Mouse (Mus musculus) megakaryocyte-erythroid progenitor cell, adult 5-6 weeks (primary cell): Measurements from ENCODE around the gene Tmem210. TPM values are rescaled to one million over a fixed set of nuclear protein-coding genes. Genes with fewer than 3 reads are reported as not detected.

Experiments used
- ATAC-seq: replicated peaks from 2 replicates; pipeline ENCODE4 v1.8.0; 2016; ENCODE audit warnings: mild to moderate bottlenecking, inconsistent platforms; ENCODE audit not compliant: severe bottlenecking, poor library complexity, low FRiP score, low TSS enrichment
- total RNA-seq, 2 experiments: library from RNA; stranded (forward) in 1 of 2; stranded (reverse) in 1 of 2; fragments of 200-1000, 215-1000 nt in 1 of 2; fragments of >200 nt in 1 of 2; fragmentation: Nextera tagmentation in 1 of 2; gene quantifications; 2 replicates each; pipeline ENCODE4 v1.2.3; 2014 to 2017

Gene Tmem210
- total RNA-seq, 2 experiments from 2014 or later = not detected

GRCm38 (mm10) chr2:25326036-25326435 is 38.1 kb downstream of the Tmem210 start:
- ATAC-seq = no peak

DNA sequence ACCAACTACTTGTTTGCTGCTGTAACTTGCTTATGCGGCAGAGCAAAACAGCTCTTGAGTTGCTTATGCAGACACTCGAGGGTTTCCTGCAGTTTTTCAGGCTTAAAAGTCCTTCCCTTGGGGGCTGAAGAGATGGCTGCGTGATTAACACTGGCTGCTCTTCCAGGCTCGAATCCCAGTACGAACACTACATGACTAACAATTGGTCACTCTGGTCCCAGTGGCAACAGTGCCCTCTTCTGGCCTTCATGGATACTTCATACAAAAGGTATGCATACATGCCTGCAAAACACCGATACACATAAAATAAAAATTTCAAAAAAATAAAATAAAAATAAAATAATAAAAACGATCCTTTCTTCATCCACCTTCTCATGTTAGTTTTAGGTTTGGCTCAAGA is 40.5 kb downstream of the Tmem210 start:
- no peak for ATAC-seq

GRCm38 (mm10) chr2:25331470-25331869 is 43.5 kb downstream of the Tmem210 start:
- no peak for ATAC-seq

DNA sequence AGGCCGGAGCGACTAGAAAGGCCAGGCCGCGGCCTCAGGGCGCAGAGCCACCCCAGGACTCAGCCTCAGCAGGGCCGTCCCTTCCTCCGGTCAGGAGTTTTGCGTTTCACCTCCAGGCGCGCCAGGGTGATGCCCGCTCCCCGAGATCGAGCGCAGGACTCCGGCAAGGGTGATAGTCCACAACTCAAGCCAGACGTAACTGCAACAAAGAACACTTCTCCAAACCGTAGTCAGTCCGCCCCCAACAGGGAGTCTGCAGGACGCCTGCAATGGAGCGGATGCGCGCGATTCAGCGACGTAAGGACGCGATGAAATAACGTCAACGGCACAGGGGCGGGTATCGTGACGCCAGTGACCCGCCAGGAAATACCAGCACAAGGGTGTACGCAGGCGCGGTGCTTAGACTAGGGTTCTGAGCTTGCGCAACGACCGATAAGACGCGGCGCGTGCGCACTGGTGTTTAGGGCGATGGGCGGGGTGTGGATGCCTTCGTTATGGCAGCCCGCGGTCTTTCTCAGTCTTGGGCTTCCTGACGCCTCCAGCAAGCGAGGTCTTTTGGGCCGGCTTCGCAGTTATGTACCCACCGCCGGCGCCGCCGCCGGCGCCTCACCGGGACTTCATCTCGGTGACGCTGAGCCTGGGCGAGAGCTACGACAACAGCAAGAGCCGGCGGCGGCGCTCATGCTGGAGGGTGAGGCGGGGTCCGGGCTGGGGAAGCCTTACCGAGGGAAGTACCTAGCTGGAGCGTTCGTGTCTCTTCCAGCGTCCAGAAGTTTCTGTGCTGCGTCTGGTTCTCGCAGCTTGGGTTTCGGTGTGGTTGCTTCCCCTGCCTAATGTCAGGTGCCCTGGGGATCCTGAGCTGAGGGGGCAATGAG is 44.6 kb downstream of the Tmem210 start, which contains the start of gene Man1b1:
TSS of gene Man1b1 (plus strand) at position 53 of the 875 bp plus-strand sequence.
- ATAC-seq = peak; percentile 97

- ATAC-seq = 0 out of 2 replicates have a peak, but pooled peaks have one; percentile 6
Measured at GRCm38 (mm10) chr2:25333569-25333968, 45.6 kb downstream of the Tmem210 start.

DNA sequence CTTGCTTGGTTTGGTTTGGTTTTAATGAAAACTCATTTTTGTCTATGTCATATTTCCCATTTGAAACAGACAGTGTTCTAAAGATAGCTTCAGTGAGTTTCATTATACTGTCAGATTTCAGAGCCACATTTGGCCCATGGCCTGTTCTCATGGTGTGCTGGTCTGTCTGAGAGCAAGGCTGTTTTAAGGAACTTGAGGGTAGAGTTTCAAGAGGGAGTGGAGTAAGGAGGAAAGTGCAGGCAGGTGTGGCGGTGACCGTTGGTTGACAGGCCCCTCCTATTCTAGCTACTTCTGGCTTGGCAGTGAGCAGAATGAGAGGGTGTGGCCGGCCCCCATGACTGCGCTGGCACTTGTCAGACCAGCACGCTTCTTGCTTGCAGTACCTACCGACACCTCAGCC is 50.4 kb downstream of the Tmem210 start:
- no peak; the same call in 1 of the 2 replicates for ATAC-seq

Other genes starting within 250 kb of the Tmem210 start
Only the 30 nearest of the 34 such genes appear.
- not detected in 2 replicates for gene Noxa1, start 193.0 kb upstream of the Tmem210 start, total RNA-seq (2014; fragmentation: Nextera tagmentation)
- gene Noxa1, start 193.0 kb upstream of the Tmem210 start, total RNA-seq (2017) = 1.1 TPM in 1 of 2 replicates, not detected in the other
- 3.5 and 4.6 TPM in 2 replicates for gene Nrarp, start 107.4 kb upstream of the Tmem210 start, total RNA-seq (2014; fragmentation: Nextera tagmentation)
- 1.3 and 2.4 TPM in 2 replicates for gene Nrarp, start 107.4 kb upstream of the Tmem210 start, total RNA-seq (2017)
- gene Tor4a, start 91.3 kb upstream of the Tmem210 start, total RNA-seq (2014; fragmentation: Nextera tagmentation) = 12.6 and 13.0 TPM in 2 replicates
- 8.0 and 11.8 TPM in 2 replicates for gene Tor4a, start 91.3 kb upstream of the Tmem210 start, total RNA-seq (2017)
- 50.8 and 67.6 TPM in 2 replicates for gene Nelfb, start 76.7 kb upstream of the Tmem210 start, total RNA-seq (2014; fragmentation: Nextera tagmentation)
- 26.4 and 28.2 TPM in 2 replicates for gene Nelfb, start 76.7 kb upstream of the Tmem210 start, total RNA-seq (2017)
- gene Stpg3, start 73.5 kb upstream of the Tmem210 start, total RNA-seq (2014; fragmentation: Nextera tagmentation) = not detected in 2 replicates
- 3.2 TPM in 1 of 2 replicates, not detected in the other for gene Stpg3, start 73.5 kb upstream of the Tmem210 start, total RNA-seq (2017)
- not detected in 2 replicates for gene Fam166a, start 69.4 kb upstream of the Tmem210 start, total RNA-seq (2014; fragmentation: Nextera tagmentation)
- not detected in 2 replicates for gene Fam166a, start 69.4 kb upstream of the Tmem210 start, total RNA-seq (2017)
- 712 and 769 TPM in 2 replicates for gene Tubb4b, start 63.4 kb upstream of the Tmem210 start, total RNA-seq (2014; fragmentation: Nextera tagmentation)
- 718 and 785 TPM in 2 replicates for gene Tubb4b, start 63.4 kb upstream of the Tmem210 start, total RNA-seq (2017)
- gene Slc34a3, start 53.8 kb upstream of the Tmem210 start, total RNA-seq (2014; fragmentation: Nextera tagmentation) = not detected in 2 replicates
- not detected in 2 replicates for gene Slc34a3, start 53.8 kb upstream of the Tmem210 start, total RNA-seq (2017)
- gene Rnf224, start 51.4 kb upstream of the Tmem210 start, total RNA-seq (2014; fragmentation: Nextera tagmentation) = not detected in 2 replicates
- gene Rnf224, start 51.4 kb upstream of the Tmem210 start, total RNA-seq (2017) = not detected in 2 replicates
- 1.6 and 10.2 TPM in 2 replicates for gene Rnf208, start 45.9 kb upstream of the Tmem210 start, total RNA-seq (2014; fragmentation: Nextera tagmentation)
- gene Rnf208, start 45.9 kb upstream of the Tmem210 start, total RNA-seq (2017) = 0.72 TPM in 1 of 2 replicates, not detected in the other
- gene Cysrt1, start 45.7 kb upstream of the Tmem210 start, total RNA-seq (2014; fragmentation: Nextera tagmentation) = not detected in 2 replicates
- not detected in 2 replicates for gene Cysrt1, start 45.7 kb upstream of the Tmem210 start, total RNA-seq (2017)
- 15.3 and 21.7 TPM in 2 replicates for gene AL732309.1, start 41.3 kb upstream of the Tmem210 start, total RNA-seq (2014; fragmentation: Nextera tagmentation)
- gene AL732309.1, start 41.3 kb upstream of the Tmem210 start, total RNA-seq (2017) = 3.3 and 4.9 TPM in 2 replicates
- 14.3 and 19.6 TPM in 2 replicates for gene Tmem203, start 32.7 kb upstream of the Tmem210 start, total RNA-seq (2014; fragmentation: Nextera tagmentation)
- 4.3 and 9.1 TPM in 2 replicates for gene Tmem203, start 32.7 kb upstream of the Tmem210 start, total RNA-seq (2017)
- 17.5 and 27.4 TPM in 2 replicates for gene Tprn, start 25.5 kb upstream of the Tmem210 start, total RNA-seq (2014; fragmentation: Nextera tagmentation)
- gene Tprn, start 25.5 kb upstream of the Tmem210 start, total RNA-seq (2017) = 9.8 and 15.0 TPM in 2 replicates
- 183 and 205 TPM in 2 replicates for gene Ssna1, start 15.7 kb upstream of the Tmem210 start, total RNA-seq (2014; fragmentation: Nextera tagmentation)
- gene Ssna1, start 15.7 kb upstream of the Tmem210 start, total RNA-seq (2017) = 81.8 and 104 TPM in 2 replicates
- gene Anapc2, start 15.7 kb upstream of the Tmem210 start, total RNA-seq (2014; fragmentation: Nextera tagmentation) = 52.0 and 56.6 TPM in 2 replicates
- gene Anapc2, start 15.7 kb upstream of the Tmem210 start, total RNA-seq (2017) = 31.3 and 39.0 TPM in 2 replicates
- not detected in 2 replicates for gene Lrrc26, start 1.8 kb downstream of the Tmem210 start, total RNA-seq (2014; fragmentation: Nextera tagmentation)
- gene Lrrc26, start 1.8 kb downstream of the Tmem210 start, total RNA-seq (2017) = not detected in 2 replicates
- gene Grin1, start 31.0 kb downstream of the Tmem210 start, total RNA-seq (2014; fragmentation: Nextera tagmentation) = not detected in 2 replicates
- not detected in 2 replicates for gene Grin1, start 31.0 kb downstream of the Tmem210 start, total RNA-seq (2017)
- 37.1 and 38.9 TPM in 2 replicates for gene Man1b1, start 44.2 kb downstream of the Tmem210 start, total RNA-seq (2014; fragmentation: Nextera tagmentation)
- gene Man1b1, start 44.2 kb downstream of the Tmem210 start, total RNA-seq (2017) = 31.8 and 82.7 TPM in 2 replicates
- gene Dpp7, start 68.2 kb downstream of the Tmem210 start, total RNA-seq (2014; fragmentation: Nextera tagmentation) = 9.5 and 16.6 TPM in 2 replicates
- gene Dpp7, start 68.2 kb downstream of the Tmem210 start, total RNA-seq (2017) = 22.0 and 59.0 TPM in 2 replicates
- gene Uap1l1, start 77.5 kb downstream of the Tmem210 start, total RNA-seq (2014; fragmentation: Nextera tagmentation) = 9.7 and 12.7 TPM in 2 replicates
- 2.0 and 2.5 TPM in 2 replicates for gene Uap1l1, start 77.5 kb downstream of the Tmem210 start, total RNA-seq (2017)
- 18.4 and 19.0 TPM in 2 replicates for gene Sapcd2, start 84.2 kb downstream of the Tmem210 start, total RNA-seq (2014; fragmentation: Nextera tagmentation)
- gene Sapcd2, start 84.2 kb downstream of the Tmem210 start, total RNA-seq (2017) = 4.9 and 7.1 TPM in 2 replicates
- gene Entpd2, start 107.7 kb downstream of the Tmem210 start, total RNA-seq (2014; fragmentation: Nextera tagmentation) = not detected in 2 replicates
- not detected in 2 replicates for gene Entpd2, start 107.7 kb downstream of the Tmem210 start, total RNA-seq (2017)
- not detected in 2 replicates for gene Npdc1, start 111.2 kb downstream of the Tmem210 start, total RNA-seq (2014; fragmentation: Nextera tagmentation)
- gene Npdc1, start 111.2 kb downstream of the Tmem210 start, total RNA-seq (2017) = not detected in 2 replicates
- 3.4 and 6.3 TPM in 2 replicates for gene Fut7, start 135.1 kb downstream of the Tmem210 start, total RNA-seq (2014; fragmentation: Nextera tagmentation)
- gene Fut7, start 135.1 kb downstream of the Tmem210 start, total RNA-seq (2017) = 4.5 and 4.9 TPM in 2 replicates
- gene Abca2, start 140.6 kb downstream of the Tmem210 start, total RNA-seq (2014; fragmentation: Nextera tagmentation) = 34.7 and 38.3 TPM in 2 replicates
- 10.8 and 13.1 TPM in 2 replicates for gene Abca2, start 140.6 kb downstream of the Tmem210 start, total RNA-seq (2017)
- not detected in 2 replicates for gene Clic3, start 168.7 kb downstream of the Tmem210 start, total RNA-seq (2014; fragmentation: Nextera tagmentation)
- gene Clic3, start 168.7 kb downstream of the Tmem210 start, total RNA-seq (2017) = not detected in 2 replicates
- 34.5 and 36.3 TPM in 2 replicates for gene Paxx, start 172.9 kb downstream of the Tmem210 start, total RNA-seq (2014; fragmentation: Nextera tagmentation)
- 17.9 and 25.9 TPM in 2 replicates for gene Paxx, start 172.9 kb downstream of the Tmem210 start, total RNA-seq (2017)
- gene Ptgds, start 181.9 kb downstream of the Tmem210 start, total RNA-seq (2014; fragmentation: Nextera tagmentation) = not detected in 2 replicates
- gene Ptgds, start 181.9 kb downstream of the Tmem210 start, total RNA-seq (2017) = not detected in 2 replicates
- not detected in 2 replicates for gene Lcn12, start 205.8 kb downstream of the Tmem210 start, total RNA-seq (2014; fragmentation: Nextera tagmentation)
- not detected in 2 replicates for gene Lcn12, start 205.8 kb downstream of the Tmem210 start, total RNA-seq (2017)